Mouse (Mus musculus) kidney, embryonic 14.5 days (tissue): ENCODE results near the gene Ptpn4. TPM values are rescaled to one million over a fixed set of nuclear protein-coding genes. Genes with fewer than 3 reads are reported as not detected.

Source experiments
- ATAC-seq: fragments of 200-750 bp; cut with Nextera tagmentation; 2 replicates; pipeline ENCODE4 v1.8.0; 2017; ENCODE audit warnings: moderate number of reproducible peaks, mild to moderate bottlenecking, moderate TSS enrichment, moderate library complexity; ENCODE audit not compliant: low FRiP score, low TSS enrichment
- H3K27ac ChIP-seq: fragments of 300-500 bp; sonication (generic); 2 replicates; pipeline ENCODE4 v1.5.1; 2014; ENCODE audit warnings: low read depth, mild to moderate bottlenecking, low read length, moderate library complexity, mixed read lengths
- H3K27me3 ChIP-seq: fragments of 300-500 bp; sonication (generic); 2 replicates; pipeline ENCODE4 v1.6.1; 2014; ENCODE audit warnings: mild to moderate bottlenecking, low read length; ENCODE audit not compliant: control insufficient read depth, insufficient read depth
- H3K36me3 ChIP-seq: fragments of 300-500 bp; sonication (generic); 2 replicates; pipeline ENCODE4 v1.6.1; 2014; ENCODE audit warnings: low read length, mixed read lengths; ENCODE audit not compliant: control insufficient read depth, insufficient read depth
- H3K4me1 ChIP-seq: fragments of 300-500 bp; sonication (generic); 2 replicates; pipeline ENCODE4 v1.6.1; 2014; ENCODE audit warnings: low read length, mixed read lengths; ENCODE audit not compliant: control insufficient read depth, insufficient read depth
- H3K4me2 ChIP-seq: fragments of 300-500 bp; sonication (generic); replicated peaks from 2 replicates; pipeline ENCODE4 v1.6.1; 2014; ENCODE audit warnings: low read depth, mild to moderate bottlenecking, low read length
- H3K4me3 ChIP-seq: fragments of 300-500 bp; sonication (generic); 2 replicates; pipeline ENCODE4 v1.5.1; 2014; ENCODE audit warnings: mild to moderate bottlenecking, low read length
- H3K9ac ChIP-seq: fragments of 300-500 bp; sonication (generic); 2 replicates; pipeline ENCODE4 v1.6.1; 2014; ENCODE audit warnings: low read depth, mild to moderate bottlenecking, low read length, moderate library complexity
- H3K9me3 ChIP-seq: fragments of 300-500 bp; sonication (generic); 2 replicates; pipeline ENCODE4 v1.6.1; 2016; ENCODE audit warnings: low read length; ENCODE audit not compliant: control insufficient read depth
- WGBS: fragments of 180-500 bp; shearing (Covaris S2); extraction: QIAGEN DNeasy Blood & Tissue Kit; methylation state at CpG from one replicate; pipeline ENCODE4 v1.1.7; 2014; 5-methylcytosine and 5-hydroxymethylcytosine counted together
- polyA plus RNA-seq: library from polyadenylated mRNA; unstranded; fragments of >200 nt; fragmentation: Nextera tagmentation; extraction: Ambion mirVana; gene quantifications from 2 replicates; pipeline ENCODE4 v1.2.1, GENCODE M21; 2014

The Ptpn4 gene
- polyA plus RNA-seq, 1 experiment from 2014 or later = 13.5 TPM

DNA sequence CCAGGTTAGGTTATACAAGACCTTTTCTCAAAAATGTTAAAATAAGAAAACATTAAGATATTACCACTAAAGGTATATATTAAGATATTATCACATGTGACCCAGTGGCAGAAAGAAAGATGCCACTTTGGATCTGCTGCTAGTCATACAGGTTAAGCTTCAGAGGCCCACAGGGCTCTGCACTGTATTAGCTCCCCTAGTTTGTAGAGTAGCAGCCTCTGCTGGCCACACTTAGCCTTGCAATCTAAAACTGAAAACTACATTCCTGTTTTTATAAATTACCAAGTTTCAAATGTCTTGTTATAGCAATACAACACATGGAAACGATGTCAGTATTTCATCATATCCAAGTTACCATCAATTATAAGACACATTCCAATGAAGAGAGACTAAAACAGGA, 162.4 kb downstream of the Ptpn4 start:
- H3K4me1 ChIP-seq = no peaks in the 10 kb centered on the region
- H3K9ac ChIP-seq = no peak overlapping the region
- H3K27ac ChIP-seq = no peak overlapping the region
- H3K4me2 ChIP-seq = no peak overlapping the region
- no peaks in the 10 kb centered on the region for H3K27me3 ChIP-seq
- 0 out of 2 replicates have a peak, but pooled peaks have one; percentile 66 for ATAC-seq
- H3K36me3 ChIP-seq = peaks cover 14% of the 10 kb centered on the region
- no peaks in the 10 kb centered on the region for H3K9me3 ChIP-seq
- no peak overlapping the region for H3K4me3 ChIP-seq
- 80% methylated on average over 1 of the region's 1 CpGs for WGBS

- Histone ChIP-seq H3K27me3 (no peaks in the 10 kb centered on the region), H3K4me2 (no peak overlapping the region), H3K27ac (no peak overlapping the region), H3K9me3 (no peaks in the 10 kb centered on the region), H3K9ac (no peak overlapping the region), H3K4me1 (no peaks in the 10 kb centered on the region), H3K4me3 (no peak overlapping the region), H3K36me3 (peaks cover 7% of the 10 kb centered on the region; the same call in 1 of the 2 replicates)
- WGBS = 95% methylated on average over 7 of the region's 7 CpGs
- no peak for ATAC-seq
Measured at GRCm38 (mm10) chr1:119666904-119667303, 170.5 kb downstream of the Ptpn4 start.

DNA sequence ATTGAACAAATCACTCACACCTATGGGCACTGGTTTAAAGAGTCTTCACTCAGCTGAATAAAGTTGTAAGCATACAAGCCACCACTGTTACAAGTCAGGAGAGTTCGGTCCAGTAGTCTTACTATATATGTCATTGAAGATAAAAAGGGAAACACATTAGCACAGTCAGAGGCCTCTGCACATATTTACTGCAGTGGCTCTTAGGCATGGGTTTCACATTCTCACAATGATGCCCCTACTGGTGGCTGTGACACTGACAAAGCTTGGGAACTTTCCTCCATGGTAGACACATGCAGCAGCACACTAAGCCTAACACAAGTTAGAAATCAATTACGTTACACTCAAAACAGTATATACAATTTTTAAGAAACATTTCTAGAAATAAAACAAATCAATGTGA, 183.1 kb downstream of the Ptpn4 start:
- 95% methylated on average over 2 of the region's 2 CpGs for WGBS
- no peaks in the 10 kb centered on the region for H3K4me1 ChIP-seq
- no peaks in the 10 kb centered on the region for H3K36me3 ChIP-seq
- H3K4me2 ChIP-seq = no peak overlapping the region
- H3K9me3 ChIP-seq = no peaks in the 10 kb centered on the region
- no peak overlapping the region for H3K27ac ChIP-seq
- no peak for ATAC-seq
- no peaks in the 10 kb centered on the region for H3K27me3 ChIP-seq
- no peak overlapping the region for H3K9ac ChIP-seq
- no peak overlapping the region for H3K4me3 ChIP-seq

DNA sequence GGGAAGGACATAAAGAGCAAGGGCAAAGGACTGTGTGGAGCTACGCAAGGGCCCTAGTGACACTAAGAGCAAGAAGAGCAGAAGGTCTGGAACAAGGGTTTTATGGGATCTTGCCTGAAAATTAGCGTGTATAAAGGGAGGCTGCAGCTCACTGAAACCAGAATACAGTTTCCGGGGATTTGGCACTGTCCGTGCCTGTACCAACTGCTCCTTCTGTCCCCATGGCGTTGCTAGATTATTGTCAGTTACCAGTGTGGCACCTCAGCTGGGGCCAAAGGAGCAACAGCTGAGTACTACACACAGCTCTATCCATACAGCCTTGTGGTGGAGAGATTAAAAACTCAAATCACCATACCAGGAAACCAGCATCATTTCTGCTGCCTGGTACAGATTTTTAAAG, 187.0 kb downstream of the Ptpn4 start:
- Histone ChIP-seq H3K4me2 (no peak overlapping the region), H3K4me3 (no peak overlapping the region), H3K4me1 (peaks cover 7% of the 10 kb centered on the region), H3K27me3 (no peaks in the 10 kb centered on the region), H3K27ac (no peak overlapping the region), H3K9ac (no peak overlapping the region), H3K36me3 (no peaks in the 10 kb centered on the region), H3K9me3 (no peaks in the 10 kb centered on the region)
- 94% methylated on average over 5 of the region's 5 CpGs for WGBS
- ATAC-seq = no peak

DNA sequence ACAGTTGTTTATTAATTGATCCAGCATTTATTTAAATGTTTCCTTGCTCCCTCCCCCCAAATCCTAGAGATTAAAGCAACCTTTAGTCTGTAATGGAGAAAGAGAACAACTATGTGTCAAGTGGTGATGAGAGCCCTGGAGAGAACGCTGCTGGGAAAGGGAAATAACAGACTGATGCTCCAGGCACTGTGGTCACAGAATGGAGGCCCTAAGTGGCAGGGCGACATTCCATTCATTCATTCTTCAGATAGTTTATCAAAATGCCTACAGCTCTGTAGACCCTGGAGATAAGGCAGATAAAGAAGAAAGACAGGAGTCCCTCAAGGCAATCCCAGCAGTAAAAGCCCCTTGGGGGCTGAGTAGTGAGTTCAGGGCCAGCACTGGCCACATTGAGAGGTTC, 187.8 kb downstream of the Ptpn4 start:
- no peaks in the 10 kb centered on the region for H3K36me3 ChIP-seq
- H3K9ac ChIP-seq = no peak overlapping the region
- no peak overlapping the region for H3K4me3 ChIP-seq
- H3K4me2 ChIP-seq = no peak overlapping the region
- peaks cover 7% of the 10 kb centered on the region for H3K4me1 ChIP-seq
- WGBS = 68% methylated on average over 2 of the region's 2 CpGs
- no peaks in the 10 kb centered on the region for H3K9me3 ChIP-seq
- ATAC-seq = no peak
- H3K27ac ChIP-seq = 0 out of 2 replicates have a peak overlapping the region, but pooled peaks have one; percentile 85
- no peaks in the 10 kb centered on the region for H3K27me3 ChIP-seq

DNA sequence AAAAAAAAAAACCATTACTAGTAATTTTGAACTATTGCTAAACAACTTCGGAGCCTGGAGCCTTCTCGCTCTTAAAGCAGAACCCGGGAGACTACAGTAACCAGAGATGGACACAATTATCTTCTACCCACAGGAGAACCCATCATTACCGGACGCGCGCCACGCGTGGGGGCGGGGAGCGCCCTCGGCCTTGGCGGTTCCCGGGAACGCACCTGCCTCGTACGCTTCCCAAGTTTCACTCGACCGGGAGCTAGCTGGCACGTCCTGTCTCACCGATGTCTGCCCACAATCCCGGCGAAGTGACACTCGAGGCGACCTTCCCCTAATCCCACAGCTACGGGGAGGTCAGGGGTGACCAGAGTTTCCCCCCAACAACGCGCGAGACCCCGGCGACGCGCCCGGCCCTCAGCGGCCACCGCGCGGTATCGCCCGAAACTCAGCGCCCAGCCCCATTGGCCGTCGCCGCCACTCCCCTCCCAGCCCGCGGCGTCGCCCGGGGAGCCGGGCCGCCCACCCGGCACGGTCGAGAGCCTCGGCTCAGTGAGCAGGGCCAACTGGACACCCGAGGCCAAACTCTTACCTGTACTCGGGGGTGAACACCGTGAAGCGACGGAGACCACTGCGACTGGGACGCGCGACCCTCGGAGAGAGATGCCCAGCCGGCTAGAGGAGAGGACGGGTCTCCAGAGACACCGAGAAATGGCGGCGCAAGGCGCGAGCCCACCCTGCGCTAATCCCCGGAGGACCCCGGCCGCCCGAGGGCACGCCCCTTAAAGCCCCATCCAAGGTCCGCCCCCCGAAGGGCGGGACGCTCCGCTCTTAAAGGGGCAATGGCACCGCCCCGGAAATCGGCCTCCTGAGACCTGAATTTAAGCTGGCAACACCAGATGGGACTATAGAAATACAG, 189.0 kb downstream of the Ptpn4 start, which contains the start of gene Epb41l5:
Epb41l5 (minus strand) TSS at position 796 of the 907 bp plus-strand sequence.
- ATAC-seq = peak; percentile 97
- Histone ChIP-seq H3K4me1 (peaks cover 8% of the 10 kb centered on the region), H3K4me3 (peak within 1 kb of the TSS; percentile 62), H3K9me3 (no peaks in the 10 kb centered on the region), H3K9ac (peak within 1 kb of the TSS; percentile 71), H3K4me2 (peak within 1 kb of the TSS; percentile 67), H3K27ac (peak within 1 kb of the TSS; percentile 85), H3K36me3 (no peaks in the 10 kb centered on the region), H3K27me3 (no peaks in the 10 kb centered on the region)
- WGBS = under 1% methylated on average over 85 of the region's 86 CpGs

GRCm38 (mm10) chr1:119646356-119646755, 191.1 kb downstream of the Ptpn4 start:
- no peak overlapping the region for H3K9ac ChIP-seq
- H3K27ac ChIP-seq = no peak overlapping the region
- no peaks in the 10 kb centered on the region for H3K9me3 ChIP-seq
- WGBS = 61% methylated on average over 2 of the region's 2 CpGs
- ATAC-seq = no peak
- peaks cover 10% of the 10 kb centered on the region for H3K4me1 ChIP-seq
- no peak overlapping the region for H3K4me3 ChIP-seq
- peak overlapping the region; percentile 67; the same call in 1 of the 2 replicates for H3K4me2 ChIP-seq
- no peaks in the 10 kb centered on the region for H3K27me3 ChIP-seq
- H3K36me3 ChIP-seq = no peaks in the 10 kb centered on the region; the same call in 1 of the 2 replicates

DNA sequence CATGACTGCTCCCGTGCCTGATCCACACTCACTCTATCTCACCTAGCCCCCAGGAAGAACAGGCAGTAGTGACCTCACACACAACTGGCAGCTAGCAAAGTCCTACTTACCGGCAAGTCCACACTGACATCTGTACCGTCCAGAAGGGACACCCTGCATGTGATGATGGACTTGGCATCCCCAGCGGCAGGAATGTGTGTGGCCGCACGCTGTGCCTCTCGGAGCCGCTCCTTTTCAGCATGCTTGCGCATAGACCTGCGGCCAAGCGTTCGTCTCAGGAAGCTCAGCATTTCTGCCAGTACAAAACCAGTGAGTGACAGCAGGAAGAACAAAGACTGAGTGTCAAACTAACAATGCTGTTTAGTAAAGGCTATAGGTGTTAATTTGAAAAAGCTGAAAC, 195.0 kb downstream of the Ptpn4 start:
- Histone ChIP-seq H3K9me3 (no peaks in the 10 kb centered on the region), H3K27me3 (no peaks in the 10 kb centered on the region), H3K4me2 (no peak overlapping the region), H3K9ac (no peak overlapping the region), H3K4me1 (peaks cover 18% of the 10 kb centered on the region), H3K4me3 (no peak overlapping the region), H3K27ac (no peak overlapping the region), H3K36me3 (no peaks in the 10 kb centered on the region; the same call in 1 of the 2 replicates)
- no peak for ATAC-seq
- 80% methylated on average over 12 of the region's 12 CpGs for WGBS

GRCm38 (mm10) chr1:119641090-119641812, 196.2 kb downstream of the Ptpn4 start:
- Histone ChIP-seq H3K27ac (no peak overlapping the region), H3K9me3 (no peaks in the 10 kb centered on the region), H3K4me2 (no peak overlapping the region), H3K27me3 (no peaks in the 10 kb centered on the region), H3K36me3 (peaks cover 1% of the 10 kb centered on the region; the same call in 1 of the 2 replicates), H3K4me1 (peaks cover 16% of the 10 kb centered on the region; the same call in 1 of the 2 replicates), H3K4me3 (no peak overlapping the region), H3K9ac (no peak overlapping the region)
- ATAC-seq = no peak
